Mouse (Mus musculus) heart, embryonic 10.5 days (tissue): ENCODE measurements at regions not wholly inside any gene's neighbourhood (a gene's known extent, or its start where the extent isn't known, plus 50 kb on each side); places are given as distances from the start of the nearest gene placed in this dataset.

Experiments used
- DNase-seq: peaks from one replicate; pipeline ENCODE4 v3.0.0-alpha.2; 2017; ENCODE audit warnings: low spot score
- H3K27ac ChIP-seq: fragments of 300-500 bp; sonication (generic); 2 replicates; pipeline ENCODE4 v1.5.1; 2016; ENCODE audit warnings: mild to moderate bottlenecking
- H3K27me3 ChIP-seq: fragments of 300-500 bp; sonication (generic); 2 replicates; pipeline ENCODE4 v1.6.1; 2016; ENCODE audit warnings: mild to moderate bottlenecking; ENCODE audit not compliant: poor library complexity, insufficient read depth, severe bottlenecking
- H3K36me3 ChIP-seq: fragments of 300-500 bp; sonication (generic); 2 replicates; pipeline ENCODE4 v1.6.1; 2016; ENCODE audit warnings: mild to moderate bottlenecking, moderate library complexity
- H3K4me1 ChIP-seq: fragments of 300-500 bp; sonication (generic); 2 replicates; pipeline ENCODE4 v1.6.1; 2016; ENCODE audit warnings: mild to moderate bottlenecking
- H3K4me3 ChIP-seq: fragments of 300-500 bp; sonication (generic); 2 replicates; pipeline ENCODE4 v1.5.1; 2016; ENCODE audit warnings: mild to moderate bottlenecking, moderate library complexity
- H3K9me3 ChIP-seq: fragments of 300-500 bp; sonication (generic); 2 replicates; pipeline ENCODE4 v1.6.1; 2016; ENCODE audit warnings: mild to moderate bottlenecking, moderate library complexity
- WGBS: fragments of 180-500 bp; shearing (Covaris S2); methylation state at CpG from one replicate; pipeline ENCODE4 v1.1.7; 2016; 5-methylcytosine and 5-hydroxymethylcytosine counted together

DNA sequence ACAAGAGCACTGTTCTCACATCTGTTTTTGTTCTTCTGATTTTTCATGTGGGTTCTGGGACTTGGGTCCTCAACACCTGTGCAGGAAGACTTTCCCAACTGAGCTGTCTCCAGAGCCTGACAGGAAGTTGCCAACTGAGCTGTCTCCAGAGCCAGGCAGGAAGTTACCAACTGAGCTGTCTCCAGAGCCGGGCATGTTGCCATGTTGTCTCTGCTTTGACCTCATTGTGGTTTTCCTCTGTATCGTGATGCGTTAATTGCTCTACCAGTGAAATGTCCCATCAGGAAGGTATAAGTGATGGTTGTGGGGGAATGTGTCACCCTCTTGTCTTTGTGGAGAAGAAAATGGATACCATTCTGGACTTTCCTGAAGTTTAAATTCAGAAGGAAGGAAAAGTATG lies 54.4 kb upstream of the Olfm4 start:
- WGBS = 80% methylated on average over 3 of the region's 3 CpGs
- no peaks in the 10 kb centered on the region for H3K4me1 ChIP-seq

DNA sequence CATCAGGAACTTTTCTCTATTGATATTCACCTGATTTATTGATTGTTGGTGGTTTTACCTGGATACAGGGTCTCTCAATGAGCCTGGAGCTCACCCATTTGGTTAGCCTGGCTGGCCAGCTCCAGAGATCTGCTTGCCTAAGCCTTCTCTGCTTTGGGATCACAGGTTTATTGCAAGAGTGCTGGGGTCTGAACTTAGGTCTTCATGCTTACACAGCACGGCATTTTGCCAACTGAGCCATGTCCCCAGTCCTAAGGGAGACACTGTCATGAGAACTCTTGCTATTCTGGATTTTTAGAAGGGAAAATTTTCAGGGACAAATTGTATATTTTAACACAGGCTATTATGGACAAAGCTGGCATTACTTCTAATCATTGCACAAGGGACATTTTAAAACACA lies 56.7 kb upstream of the Olfm4 start:
- WGBS = 83% methylated on average over 1 of the region's 1 CpGs
- Histone ChIP-seq H3K4me3 (no peak overlapping the region), H3K27ac (no peak overlapping the region), H3K4me1 (no peaks in the 10 kb centered on the region), H3K9me3 (no peaks in the 10 kb centered on the region), H3K36me3 (no peaks in the 10 kb centered on the region), H3K27me3 (no peaks in the 10 kb centered on the region)
- no peak for DNase-seq

More for the DNA sequence above, 54.4 kb upstream of the Olfm4 start:
- Histone ChIP-seq H3K4me3 (no peak overlapping the region), H3K36me3 (no peaks in the 10 kb centered on the region), H3K27ac (no peak overlapping the region), H3K9me3 (no peaks in the 10 kb centered on the region), H3K27me3 (no peaks in the 10 kb centered on the region)
- no peak for DNase-seq

DNA sequence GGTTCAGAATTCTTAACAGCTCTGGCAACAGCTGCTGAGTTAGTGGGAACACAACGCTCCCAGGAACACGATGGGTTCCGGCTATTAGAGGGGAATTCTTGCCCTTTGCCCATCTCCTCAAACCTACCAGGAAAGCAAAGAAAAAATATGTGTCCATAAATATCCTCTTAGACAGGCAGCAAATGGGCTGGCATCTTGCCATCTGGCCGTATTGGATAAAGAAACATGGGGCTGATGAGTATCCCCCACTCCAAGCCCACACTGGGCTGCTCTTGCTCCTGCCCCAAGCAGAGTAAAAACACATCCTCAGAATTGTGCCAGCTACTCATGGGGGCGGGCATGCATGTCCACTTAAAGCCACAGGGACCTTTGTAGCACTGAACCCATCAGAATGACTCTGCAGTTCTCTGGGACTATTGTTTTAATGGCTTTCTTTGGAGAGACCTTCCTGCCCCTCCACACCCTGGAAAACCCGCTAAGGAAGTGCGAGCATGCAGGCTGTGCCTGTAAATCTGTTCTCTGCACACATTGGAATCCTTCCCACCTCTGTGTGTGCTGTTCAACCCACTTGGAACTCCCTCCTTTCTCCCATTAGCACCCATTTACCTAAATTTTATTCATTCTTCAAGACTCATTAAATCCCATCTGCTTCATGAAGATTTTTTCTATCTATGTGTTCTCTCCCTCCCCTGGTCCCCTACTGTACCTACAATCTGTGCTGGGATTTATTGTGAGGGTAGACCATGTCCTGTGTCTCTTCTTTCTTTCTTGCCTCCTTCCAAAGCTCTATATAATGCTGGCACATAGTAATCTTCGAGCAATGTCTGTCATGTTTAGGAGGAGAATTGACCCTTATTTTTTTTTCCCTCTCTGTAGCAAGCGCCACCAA lies 66.7 kb upstream of the Olfm4 start:
- Histone ChIP-seq H3K4me1 (no peaks in the 10 kb centered on the region), H3K36me3 (no peaks in the 10 kb centered on the region), H3K4me3 (no peak overlapping the region), H3K27ac (no peak overlapping the region), H3K9me3 (no peaks in the 10 kb centered on the region), H3K27me3 (no peaks in the 10 kb centered on the region)
- no peak for DNase-seq
- 76% methylated on average over 9 of the region's 9 CpGs for whole genome bisulfite sequencing

DNA sequence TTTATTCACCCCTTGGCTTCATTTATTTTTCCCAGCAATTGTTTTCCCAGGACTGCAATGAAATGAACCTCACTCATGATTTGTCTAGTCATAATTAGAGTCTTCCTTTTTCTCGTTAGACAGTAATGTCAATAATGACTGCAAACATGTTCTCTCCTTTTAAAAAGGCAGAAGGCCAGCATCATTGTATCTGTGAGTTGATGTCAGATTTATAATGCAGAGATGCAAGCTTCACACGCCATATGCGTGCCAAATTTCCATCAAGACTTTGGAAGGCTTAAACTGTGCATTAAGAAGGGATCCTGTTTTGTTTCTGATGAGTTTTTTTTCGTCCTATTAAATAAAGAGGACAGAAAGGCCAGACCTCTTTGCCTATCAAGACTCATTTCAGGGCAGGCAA lies 68.9 kb upstream of the Olfm4 start:
- no peaks in the 10 kb centered on the region for H3K27me3 ChIP-seq
- no peaks in the 10 kb centered on the region for H3K4me1 ChIP-seq
- no peaks in the 10 kb centered on the region for H3K9me3 ChIP-seq
- DNase-seq = no peak
- H3K4me3 ChIP-seq = no peak overlapping the region
- H3K36me3 ChIP-seq = no peaks in the 10 kb centered on the region
- no peak overlapping the region for H3K27ac ChIP-seq
- 76% methylated on average over 4 of the region's 4 CpGs for WGBS

DNA sequence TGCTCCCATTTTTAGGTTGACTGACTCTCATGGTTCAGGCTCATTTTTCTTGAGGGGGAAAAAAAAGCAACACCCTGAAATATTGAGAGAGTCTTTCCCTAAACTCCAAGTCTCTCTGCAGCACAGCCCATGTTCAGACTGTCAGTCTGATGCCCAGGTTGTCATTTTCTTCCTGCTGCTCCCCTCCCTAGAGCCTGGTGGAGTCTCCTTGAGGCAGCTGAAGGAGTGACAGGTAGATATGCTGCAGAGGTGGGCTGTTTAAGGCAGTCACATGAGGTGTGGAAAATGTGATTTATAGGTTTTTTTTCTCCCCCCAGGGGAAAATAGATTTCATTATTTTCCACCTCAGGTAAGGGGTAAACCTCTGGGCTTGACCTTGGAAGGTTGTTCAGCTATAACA lies 70.6 kb upstream of the Olfm4 start:
- no peak overlapping the region for H3K27ac ChIP-seq
- no peaks in the 10 kb centered on the region for H3K9me3 ChIP-seq
- H3K27me3 ChIP-seq = no peaks in the 10 kb centered on the region
- no peaks in the 10 kb centered on the region for H3K36me3 ChIP-seq
- H3K4me3 ChIP-seq = no peak overlapping the region
- no peak for DNase-seq
- no peaks in the 10 kb centered on the region for H3K4me1 ChIP-seq

DNA sequence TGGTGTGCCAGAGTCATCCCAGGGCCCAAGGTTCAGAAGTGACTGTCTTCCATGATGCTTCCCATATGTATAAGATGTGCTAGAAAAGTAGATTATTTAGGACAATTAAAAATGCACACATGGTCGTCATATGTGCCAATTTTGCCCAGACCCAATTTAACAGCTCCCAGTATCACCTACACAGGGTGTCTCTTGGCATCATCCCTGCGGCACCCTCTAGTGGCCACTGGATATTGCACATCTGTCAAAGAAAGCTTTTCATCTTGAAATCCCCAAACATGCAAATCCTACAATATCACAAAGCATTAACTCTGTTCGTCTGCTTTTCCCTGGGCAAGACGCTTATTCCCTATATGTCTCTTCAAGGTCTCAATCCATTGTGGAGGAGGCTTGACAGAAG lies 71.3 kb upstream of the Olfm4 start:
- no peaks in the 10 kb centered on the region for H3K9me3 ChIP-seq
- 46% methylated on average over 4 of the region's 4 CpGs for WGBS
- no peak for DNase-seq
- H3K36me3 ChIP-seq = no peaks in the 10 kb centered on the region
- no peaks in the 10 kb centered on the region for H3K4me1 ChIP-seq
- no peak overlapping the region for H3K4me3 ChIP-seq
- no peak overlapping the region for H3K27ac ChIP-seq
- no peaks in the 10 kb centered on the region for H3K27me3 ChIP-seq

DNA sequence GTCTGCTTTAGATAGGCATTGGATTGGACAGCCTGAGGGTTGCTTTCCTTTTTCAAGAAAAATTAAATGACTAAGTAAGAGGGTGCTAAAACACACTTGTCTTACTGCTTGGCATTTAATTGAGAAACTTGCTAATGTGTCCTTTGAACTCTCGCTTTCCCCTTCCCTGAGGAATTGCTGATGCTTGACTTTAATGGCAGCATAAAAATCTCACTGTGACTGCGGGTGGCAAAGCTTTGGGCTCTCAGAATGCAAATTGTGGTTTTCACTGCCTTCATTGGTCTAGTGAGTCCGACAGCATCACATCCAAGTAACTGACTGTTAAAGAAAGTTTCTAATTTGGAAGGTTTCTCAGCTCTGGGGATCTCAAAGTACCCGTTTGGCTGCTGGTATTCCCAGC lies 76.1 kb upstream of the Olfm4 start:
- 40% methylated on average over 4 of the region's 4 CpGs for WGBS

DNA sequence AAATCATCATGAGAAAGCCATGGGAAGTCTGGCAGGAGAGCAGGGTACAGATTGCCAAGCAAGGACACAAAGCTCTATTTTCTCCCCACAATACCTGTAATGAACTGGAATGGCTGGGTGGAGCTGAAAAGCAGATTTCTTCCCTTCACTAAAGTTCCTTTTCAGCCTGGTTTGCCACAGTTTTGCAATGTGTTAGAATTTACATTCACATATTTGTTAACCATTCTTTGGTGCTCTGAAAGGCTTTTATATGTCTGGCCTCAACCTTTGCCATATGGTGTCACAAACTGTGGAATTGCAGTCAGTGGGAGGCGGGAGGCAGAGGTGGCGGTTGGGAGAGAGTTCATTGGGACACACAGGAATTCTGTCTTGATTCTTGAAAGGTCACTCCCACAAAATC lies 78.3 kb upstream of the Olfm4 start:
- Histone ChIP-seq H3K9me3 (no peaks in the 10 kb centered on the region), H3K27me3 (no peaks in the 10 kb centered on the region), H3K4me1 (no peaks in the 10 kb centered on the region), H3K4me3 (no peak overlapping the region), H3K36me3 (no peaks in the 10 kb centered on the region), H3K27ac (no peak overlapping the region)
- WGBS = 78% methylated on average over 2 of the region's 2 CpGs
- no peak for DNase-seq

More for the DNA sequence above, 76.1 kb upstream of the Olfm4 start:
- no peak for DNase-seq
- Histone ChIP-seq H3K36me3 (no peaks in the 10 kb centered on the region), H3K4me3 (no peak overlapping the region), H3K9me3 (no peaks in the 10 kb centered on the region), H3K27ac (no peak overlapping the region), H3K27me3 (no peaks in the 10 kb centered on the region), H3K4me1 (no peaks in the 10 kb centered on the region)

DNA sequence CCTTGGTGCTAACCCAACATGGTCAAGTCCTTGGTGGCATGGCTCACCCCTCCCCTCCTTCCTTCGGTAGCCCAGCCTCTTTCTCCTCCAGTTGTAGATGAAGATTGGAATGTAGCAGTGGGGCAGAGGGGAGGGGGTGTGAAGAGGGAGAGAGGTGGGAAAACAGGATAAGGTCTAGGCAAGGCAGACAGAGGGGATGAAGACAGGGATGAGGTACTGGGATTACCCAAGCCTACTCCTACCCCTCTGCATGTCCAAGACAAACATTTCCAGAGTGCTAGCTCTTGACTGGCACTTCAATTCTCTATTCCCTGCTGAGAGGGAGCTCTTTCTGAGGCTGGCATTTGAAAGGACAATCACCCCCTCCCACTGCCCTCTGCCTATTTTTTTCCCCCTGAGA lies 81.5 kb upstream of the Olfm4 start:
- no peak overlapping the region for H3K4me3 ChIP-seq
- H3K36me3 ChIP-seq = no peaks in the 10 kb centered on the region
- no peaks in the 10 kb centered on the region for H3K27me3 ChIP-seq
- DNase-seq = no peak
- 7% methylated on average over 1 of the region's 1 CpGs for WGBS
- H3K9me3 ChIP-seq = no peaks in the 10 kb centered on the region
- H3K4me1 ChIP-seq = peaks cover 7% of the 10 kb centered on the region
- no peak overlapping the region for H3K27ac ChIP-seq

DNA sequence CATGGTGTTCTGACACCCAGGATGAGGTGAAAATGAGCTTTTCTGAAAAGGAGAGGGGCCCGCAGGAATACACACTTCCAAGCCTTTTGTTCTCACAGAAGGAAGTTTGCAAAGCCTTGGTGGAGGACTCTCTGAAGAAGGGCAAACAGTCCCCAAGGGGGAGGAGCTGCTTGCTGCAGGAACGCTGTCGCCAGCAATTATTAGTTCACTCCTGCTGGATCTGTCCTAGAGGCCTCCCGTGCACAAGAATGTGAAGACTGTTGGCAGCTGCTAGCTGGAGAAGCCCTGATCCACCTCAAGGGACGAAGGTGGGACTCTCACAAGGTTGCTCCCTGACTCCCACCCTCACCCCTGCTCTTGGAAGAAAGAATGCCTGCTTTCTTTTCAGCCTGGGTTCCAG lies 85.6 kb upstream of the Olfm4 start:
- Histone ChIP-seq H3K4me3 (no peak overlapping the region), H3K27ac (no peak overlapping the region), H3K27me3 (no peaks in the 10 kb centered on the region), H3K36me3 (no peaks in the 10 kb centered on the region), H3K4me1 (peaks cover 7% of the 10 kb centered on the region), H3K9me3 (no peaks in the 10 kb centered on the region)
- DNase-seq = no peak
- WGBS = 4% methylated on average over 5 of the region's 5 CpGs

DNA sequence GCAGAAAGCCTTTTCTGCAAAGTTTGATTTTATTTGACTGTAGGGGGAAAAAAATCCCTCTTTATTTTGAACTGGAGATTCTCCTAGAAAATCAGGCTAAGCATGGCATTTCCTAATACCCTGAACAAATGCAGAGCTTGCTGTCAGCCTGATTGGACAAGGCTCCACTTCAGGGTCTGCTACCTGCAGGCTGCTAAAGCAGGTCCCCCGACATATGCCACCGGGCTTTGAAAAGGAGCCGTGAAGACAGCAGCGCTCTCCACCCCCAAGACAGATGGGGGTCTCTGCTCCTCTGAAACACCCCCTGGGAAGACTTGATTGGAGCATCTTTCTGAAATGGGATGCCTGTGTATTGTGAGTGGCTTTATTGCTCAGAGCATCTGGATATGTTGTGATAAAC lies 90.6 kb upstream of the Olfm4 start:
- H3K4me1 ChIP-seq = peaks cover 3% of the 10 kb centered on the region
- no peaks in the 10 kb centered on the region for H3K27me3 ChIP-seq
- no peaks in the 10 kb centered on the region for H3K36me3 ChIP-seq
- no peak overlapping the region for H3K4me3 ChIP-seq
- H3K9me3 ChIP-seq = no peaks in the 10 kb centered on the region
- H3K27ac ChIP-seq = no peak overlapping the region
- DNase-seq = no peak
- 67% methylated on average over 4 of the region's 4 CpGs for WGBS

DNA sequence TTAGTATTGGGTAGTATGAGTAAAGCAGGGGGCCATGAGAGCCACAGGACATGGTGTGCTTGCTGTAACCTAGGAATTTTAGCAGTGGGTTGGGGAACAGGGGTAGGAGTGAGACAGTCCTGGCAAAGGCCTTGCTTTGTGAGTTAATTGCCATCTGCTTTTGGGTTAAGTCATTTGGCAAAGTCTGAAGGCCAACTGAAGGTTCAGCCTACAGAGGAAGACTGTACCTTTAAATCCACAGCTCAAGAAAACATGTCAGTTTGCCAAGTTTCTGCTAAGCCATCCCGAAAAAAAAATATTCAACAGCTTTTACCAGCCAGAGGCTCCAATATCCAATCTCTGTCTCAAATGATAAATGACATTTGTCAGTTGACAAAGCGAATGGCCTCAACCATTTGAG lies 93.2 kb upstream of the Olfm4 start:
- 83% methylated on average over 2 of the region's 2 CpGs for WGBS
- no peak for DNase-seq
- Histone ChIP-seq H3K36me3 (no peaks in the 10 kb centered on the region), H3K9me3 (no peaks in the 10 kb centered on the region), H3K27ac (no peak overlapping the region), H3K27me3 (no peaks in the 10 kb centered on the region), H3K4me3 (no peak overlapping the region), H3K4me1 (no peaks in the 10 kb centered on the region)

DNA sequence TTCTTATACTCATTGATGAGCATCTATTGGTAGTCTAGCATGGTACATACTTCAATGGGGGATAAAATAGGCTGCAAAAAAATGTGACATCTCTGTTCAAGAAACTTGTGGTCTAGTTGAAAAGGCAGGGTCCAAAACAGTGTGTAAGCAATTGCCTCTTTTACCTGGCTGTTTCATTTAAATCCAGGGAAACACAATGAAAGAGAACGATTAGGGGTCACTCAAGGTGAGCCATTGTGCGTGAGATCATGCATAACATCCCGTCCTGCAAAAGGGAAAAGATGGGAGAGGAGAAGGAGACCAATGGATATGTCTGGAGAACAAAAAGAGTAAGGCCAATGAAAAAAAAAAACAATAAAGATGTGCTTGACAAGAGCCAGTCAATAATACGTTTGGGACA lies 93.6 kb upstream of the Olfm4 start:
- Histone ChIP-seq H3K4me3 (no peak overlapping the region), H3K36me3 (no peaks in the 10 kb centered on the region), H3K9me3 (no peaks in the 10 kb centered on the region), H3K27me3 (no peaks in the 10 kb centered on the region), H3K4me1 (no peaks in the 10 kb centered on the region), H3K27ac (no peak overlapping the region)
- no peak for DNase-seq
- WGBS = 83% methylated on average over 4 of the region's 4 CpGs

DNA sequence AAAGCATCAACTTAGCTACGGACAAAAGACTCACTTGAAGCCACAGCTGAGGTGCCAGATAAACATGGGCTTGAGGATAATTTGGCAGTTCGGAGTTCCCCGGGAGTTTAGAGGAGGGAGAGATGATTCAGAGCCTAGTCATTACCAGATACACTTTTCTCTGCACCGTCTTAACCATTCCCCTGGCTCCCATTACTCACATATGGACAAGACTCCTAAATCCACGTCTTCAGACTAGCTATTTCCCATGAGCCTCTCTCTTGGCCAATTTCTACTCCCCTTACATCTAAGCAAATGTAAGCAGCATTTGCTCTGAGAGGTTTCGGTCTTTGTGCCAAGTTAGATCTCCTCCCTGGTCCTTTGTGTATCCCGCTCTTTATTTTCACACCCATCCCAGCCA lies 100.4 kb upstream of the Olfm4 start:
- DNase-seq = no peak
- H3K4me1 ChIP-seq = no peaks in the 10 kb centered on the region
- H3K27ac ChIP-seq = no peak overlapping the region
- no peaks in the 10 kb centered on the region for H3K27me3 ChIP-seq
- H3K9me3 ChIP-seq = no peaks in the 10 kb centered on the region
- H3K4me3 ChIP-seq = no peak overlapping the region
- 78% methylated on average over 7 of the region's 7 CpGs for WGBS
- no peaks in the 10 kb centered on the region for H3K36me3 ChIP-seq
